Mouse (Mus musculus) hindbrain, embryonic 15.5 days (tissue): ENCODE results near the gene Zcwpw1. TPM values are rescaled to one million over a fixed set of nuclear protein-coding genes. Genes with fewer than 3 reads are reported as not detected.
"Not testable (repeated sequence)": the region's sequence is repeated elsewhere in the genome, so short reads cannot be mapped to it uniquely, and the experiment has no call there.

Experiments
- ATAC-seq: fragments of 200-750 bp; cut with Nextera tagmentation; 2 replicates; pipeline ENCODE4 v1.8.0; 2017; ENCODE audit warnings: low read depth, moderate number of reproducible peaks, moderate TSS enrichment; ENCODE audit not compliant: low FRiP score
- H3K27ac ChIP-seq: fragments of 300-500 bp; sonication (generic); replicated peaks from 2 replicates; pipeline ENCODE4 v1.5.1; 2015; ENCODE audit warnings: mild to moderate bottlenecking, inconsistent platforms
- H3K27me3 ChIP-seq: fragments of 300-500 bp; sonication (generic); 2 replicates; pipeline ENCODE4 v1.6.1; 2015; ENCODE audit warnings: control low read depth, inconsistent platforms
- H3K36me3 ChIP-seq: fragments of 300-500 bp; sonication (generic); 2 replicates; pipeline ENCODE4 v1.6.1; 2015; ENCODE audit warnings: control low read depth, inconsistent platforms
- H3K4me1 ChIP-seq: fragments of 300-500 bp; sonication (generic); replicated peaks from 2 replicates; pipeline ENCODE4 v1.6.1; 2015; ENCODE audit warnings: control low read depth, inconsistent platforms
- H3K4me2 ChIP-seq: fragments of 300-500 bp; sonication (generic); 2 replicates; pipeline ENCODE4 v1.6.1; 2015; ENCODE audit warnings: moderate library complexity, mild to moderate bottlenecking, inconsistent platforms
- H3K4me3 ChIP-seq: fragments of 300-500 bp; sonication (generic); 2 replicates; pipeline ENCODE4 v1.5.1; 2015; ENCODE audit warnings: mild to moderate bottlenecking, inconsistent platforms
- H3K9ac ChIP-seq: fragments of 300-500 bp; sonication (generic); 2 replicates; pipeline ENCODE4 v1.6.1; 2015; ENCODE audit warnings: inconsistent platforms
- H3K9me3 ChIP-seq: fragments of 300-500 bp; sonication (generic); 2 replicates; pipeline ENCODE4 v1.6.1; 2016; ENCODE audit warnings: control low read depth, inconsistent platforms
- WGBS: fragments of 180-500 bp; shearing (Covaris S2); methylation state at CpG from one replicate; pipeline ENCODE4 v1.1.7; 2015; 5-methylcytosine and 5-hydroxymethylcytosine counted together
- polyA plus RNA-seq: library from polyadenylated mRNA; unstranded; fragments of >200 nt; fragmentation: Nextera tagmentation; extraction: Ambion mirVana; gene quantifications from 2 replicates; pipeline ENCODE4 v1.2.1, GENCODE M21; 2015

Gene Zcwpw1
- polyA plus RNA-seq, 1 experiment from 2014 or later, result 12.8 TPM

DNA sequence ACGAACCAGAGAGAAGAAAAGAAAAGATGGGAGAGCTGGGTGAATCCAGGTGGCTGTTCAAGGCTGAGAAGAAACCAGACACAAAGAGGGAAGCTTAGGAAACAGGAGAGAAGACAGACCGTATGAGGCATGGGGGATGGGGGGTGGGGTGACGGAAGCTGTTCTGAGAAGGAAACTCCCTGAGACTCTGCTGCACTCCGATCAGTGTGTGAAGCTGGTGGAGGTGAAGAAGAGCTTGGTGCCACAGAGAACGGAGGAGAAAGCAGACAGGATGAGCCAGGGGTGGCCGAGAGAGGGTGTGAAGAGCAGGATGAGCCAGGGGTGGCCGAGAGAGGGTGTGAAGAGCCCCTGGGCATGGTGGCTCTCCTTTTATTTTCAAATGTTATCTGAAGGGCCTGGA is 38.8 kb downstream of the Zcwpw1 start:
- Histone ChIP-seq H3K4me2 (no peak overlapping the region), H3K4me1 (no peaks in the 10 kb centered on the region)
- ATAC-seq, result no peak

DNA sequence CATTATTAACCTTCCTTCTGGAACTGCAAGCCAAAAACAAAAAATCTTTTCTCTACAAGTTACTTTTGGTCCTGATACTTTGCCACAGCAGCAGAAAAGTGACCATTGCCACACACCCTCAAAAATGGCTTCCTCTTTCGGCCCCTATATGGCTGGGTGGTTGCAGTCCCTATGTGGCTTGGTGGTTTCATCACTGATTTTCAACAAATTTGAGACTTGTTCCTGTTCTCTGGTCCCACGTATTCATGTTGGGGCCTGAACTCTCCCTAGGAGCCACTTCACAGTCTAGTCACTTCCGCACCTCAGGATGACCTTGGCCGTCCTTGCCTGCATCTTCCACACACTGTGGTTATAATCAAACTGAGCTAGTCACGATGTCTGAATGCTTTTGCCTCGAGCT is 41.1 kb downstream of the Zcwpw1 start:
- no peak for ATAC-seq
- Histone ChIP-seq H3K9me3 (no peaks in the 10 kb centered on the region), H3K27ac (no peak overlapping the region), H3K4me2 (no peak overlapping the region), H3K36me3 (no peaks in the 10 kb centered on the region), H3K4me3 (no peak overlapping the region), H3K4me1 (no peaks in the 10 kb centered on the region), H3K9ac (no peak overlapping the region), H3K27me3 (no peaks in the 10 kb centered on the region)
- 83% methylated on average over 6 of the region's 6 CpGs for WGBS

More for the DNA sequence above, 38.8 kb downstream of the Zcwpw1 start:
- Histone ChIP-seq H3K36me3 (no peaks in the 10 kb centered on the region), H3K4me3 (no peak overlapping the region), H3K9ac (no peak overlapping the region), H3K9me3 (no peaks in the 10 kb centered on the region), H3K27ac (no peak overlapping the region), H3K27me3 (no peaks in the 10 kb centered on the region)
- 73% methylated on average over 7 of the region's 7 CpGs for WGBS

DNA sequence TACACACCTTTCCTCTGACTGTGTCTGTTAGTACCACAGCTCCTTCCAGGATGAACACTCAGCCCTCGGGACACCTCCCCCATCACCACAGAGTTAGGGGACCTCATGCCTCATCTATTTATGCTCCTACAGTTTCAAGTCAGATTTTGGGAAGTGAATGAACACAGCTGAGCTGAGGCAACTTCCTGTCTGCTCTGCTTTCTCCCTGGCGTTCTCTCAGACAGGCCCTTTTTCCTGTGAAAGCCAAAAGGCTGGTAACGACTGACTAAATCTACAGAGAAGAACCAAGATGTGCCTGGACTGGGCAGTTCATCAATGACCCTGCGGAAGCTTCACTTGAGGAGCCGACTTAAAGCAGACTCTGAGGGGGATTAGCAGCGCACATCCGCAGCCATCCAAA is 42.6 kb downstream of the Zcwpw1 start:
- Histone ChIP-seq H3K36me3 (no peaks in the 10 kb centered on the region), H3K27ac (no peak overlapping the region), H3K9me3 (no peaks in the 10 kb centered on the region), H3K27me3 (no peaks in the 10 kb centered on the region), H3K4me3 (no peak overlapping the region), H3K4me2 (no peak overlapping the region), H3K4me1 (no peaks in the 10 kb centered on the region), H3K9ac (no peak overlapping the region)
- ATAC-seq, result no peak
- WGBS, result 90% methylated on average over 7 of the region's 7 CpGs

DNA sequence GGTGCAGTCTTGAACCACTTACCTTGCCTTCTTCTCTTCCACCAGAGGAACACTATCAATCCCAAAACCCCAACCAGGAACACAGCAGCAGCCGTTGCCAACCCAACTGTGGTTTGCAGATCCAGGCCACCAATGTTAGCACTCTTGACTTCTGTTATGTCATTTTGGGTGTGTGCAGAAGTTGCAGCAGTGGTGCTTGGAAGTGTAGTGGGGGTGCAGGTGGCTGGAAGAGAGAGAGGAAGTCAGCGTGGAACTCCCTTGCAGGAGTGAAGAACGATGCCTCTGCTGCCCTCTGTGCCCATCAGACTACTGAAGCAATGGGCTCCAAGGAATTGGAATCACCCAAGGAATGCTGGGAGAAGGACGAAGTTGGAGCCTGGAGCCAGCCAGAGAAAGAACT is 43.5 kb downstream of the Zcwpw1 start:
- H3K4me1 ChIP-seq, result no peaks in the 10 kb centered on the region
- 88% methylated on average over 4 of the region's 4 CpGs for WGBS
- ATAC-seq, result no peak
- H3K36me3 ChIP-seq, result no peaks in the 10 kb centered on the region
- no peaks in the 10 kb centered on the region for H3K9me3 ChIP-seq
- H3K27ac ChIP-seq, result no peak overlapping the region
- no peak overlapping the region for H3K9ac ChIP-seq
- no peaks in the 10 kb centered on the region for H3K27me3 ChIP-seq
- no peak overlapping the region for H3K4me2 ChIP-seq
- H3K4me3 ChIP-seq, result no peak overlapping the region

DNA sequence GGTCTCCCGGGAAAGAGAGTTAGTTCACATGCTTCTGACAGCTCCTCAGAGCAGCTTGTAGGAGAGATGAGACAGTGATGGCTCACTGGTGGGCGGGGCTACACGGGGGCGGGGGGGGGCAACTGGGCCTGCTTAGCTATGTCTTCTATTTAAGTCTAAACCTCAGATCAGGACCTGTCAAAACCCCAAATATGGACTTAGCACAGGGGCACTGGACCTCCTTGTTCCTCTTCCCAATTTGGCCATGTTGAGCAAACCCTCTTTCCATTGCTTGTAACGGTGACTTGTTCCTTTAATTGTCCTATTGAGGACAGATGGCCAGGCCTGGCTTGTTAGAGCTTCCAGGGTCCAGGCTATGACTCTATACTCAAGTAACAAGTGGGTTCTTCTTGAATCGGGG is 43.9 kb downstream of the Zcwpw1 start:
- Histone ChIP-seq H3K4me3 (no peak overlapping the region), H3K27ac (no peak overlapping the region), H3K9ac (no peak overlapping the region), H3K27me3 (no peaks in the 10 kb centered on the region), H3K36me3 (no peaks in the 10 kb centered on the region), H3K4me2 (no peak overlapping the region), H3K4me1 (no peaks in the 10 kb centered on the region), H3K9me3 (no peaks in the 10 kb centered on the region)
- no peak for ATAC-seq
- 86% methylated on average over 6 of the region's 6 CpGs for WGBS

DNA sequence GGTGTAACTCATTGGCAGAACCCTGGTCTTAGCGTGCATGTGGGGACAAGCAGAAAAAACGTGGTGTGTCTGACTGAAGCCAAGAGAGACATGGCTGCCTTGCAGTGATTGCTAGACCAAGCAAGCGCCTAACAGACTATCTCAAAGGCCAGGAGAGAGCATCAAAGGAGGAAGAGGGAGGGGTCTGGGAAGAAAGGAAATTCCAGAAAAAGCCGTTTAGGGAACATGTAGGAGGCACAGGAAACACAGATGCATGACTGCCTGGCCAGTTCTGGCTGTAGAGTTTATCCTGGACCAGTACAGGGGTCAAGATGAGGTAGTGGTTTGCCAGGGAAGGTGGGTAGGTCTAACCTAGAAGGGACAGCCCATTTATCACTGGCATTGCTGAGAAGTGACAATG is 45.9 kb downstream of the Zcwpw1 start:
- Histone ChIP-seq H3K9me3 (no peaks in the 10 kb centered on the region), H3K9ac (no peak overlapping the region), H3K27me3 (no peaks in the 10 kb centered on the region), H3K4me1 (no peaks in the 10 kb centered on the region), H3K27ac (no peak overlapping the region), H3K36me3 (no peaks in the 10 kb centered on the region), H3K4me2 (no peak overlapping the region), H3K4me3 (no peak overlapping the region)
- WGBS, result 63% methylated on average over 4 of the region's 4 CpGs
- ATAC-seq, result no peak

DNA sequence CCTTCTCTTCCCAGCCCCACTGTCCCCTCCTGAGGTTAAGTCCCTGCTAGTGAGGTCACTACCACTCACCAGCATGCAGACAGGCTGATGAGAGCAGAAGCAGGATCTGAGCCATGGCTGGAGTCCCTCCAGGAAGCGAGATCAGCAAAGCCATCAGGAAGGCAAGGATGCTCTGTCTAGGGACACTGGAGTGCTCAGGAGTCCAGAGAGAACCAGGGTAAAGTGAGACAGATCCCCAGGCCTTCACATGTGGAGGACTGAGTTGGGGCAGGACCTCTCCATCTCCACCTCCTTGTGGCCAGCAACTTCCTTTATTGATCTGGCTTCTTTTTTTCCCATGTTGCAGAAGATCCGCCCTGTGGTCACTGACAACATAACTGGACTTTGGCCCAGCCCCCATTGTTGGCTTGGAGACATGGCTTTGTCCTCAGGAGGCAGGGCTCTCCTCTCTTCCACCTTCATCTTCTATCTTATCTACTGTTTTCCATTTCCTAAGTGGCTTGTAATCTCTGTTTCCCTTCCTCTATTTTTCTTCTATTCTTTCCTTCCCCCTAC is 48.4 kb downstream of the Zcwpw1 start, which contains the start of gene Pilra:
Pilra (minus strand) TSS at position 316 of the 555 bp plus-strand sequence.
- not testable (repeated sequence) for H3K27ac ChIP-seq, H3K9ac ChIP-seq, ATAC-seq, H3K27me3 ChIP-seq, H3K4me1 ChIP-seq, H3K9me3 ChIP-seq, H3K36me3 ChIP-seq, H3K4me2 ChIP-seq, H3K4me3 ChIP-seq
- 71% methylated on average over 2 of the region's 2 CpGs for whole genome bisulfite sequencing

DNA sequence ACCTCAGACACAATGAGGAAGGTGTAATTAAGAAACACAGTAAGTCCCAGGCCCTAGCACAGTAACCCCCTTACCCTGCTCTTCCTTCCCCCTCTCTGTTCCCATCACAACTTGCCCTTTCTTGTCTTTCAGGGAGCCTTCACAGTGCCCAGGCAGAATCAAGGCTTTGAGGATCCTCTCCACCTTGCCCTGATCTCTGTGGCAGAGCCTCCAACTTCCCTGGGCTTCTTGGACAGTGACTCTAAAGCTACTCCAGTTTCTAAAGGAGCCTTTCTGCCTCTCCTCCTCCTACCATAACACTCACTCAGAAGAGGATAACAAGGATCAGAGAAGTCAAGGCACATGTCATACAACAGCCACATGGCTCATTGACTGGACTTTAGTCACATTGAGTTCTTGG is 49.0 kb downstream of the Zcwpw1 start:
- no peak overlapping the region for H3K27ac ChIP-seq
- no peak overlapping the region for H3K4me2 ChIP-seq
- no peaks in the 10 kb centered on the region for H3K36me3 ChIP-seq
- no peak for ATAC-seq
- no peaks in the 10 kb centered on the region for H3K27me3 ChIP-seq
- H3K4me1 ChIP-seq, result no peaks in the 10 kb centered on the region
- no peak overlapping the region for H3K9ac ChIP-seq
- H3K4me3 ChIP-seq, result no peak overlapping the region
- H3K9me3 ChIP-seq, result no peaks in the 10 kb centered on the region

DNA sequence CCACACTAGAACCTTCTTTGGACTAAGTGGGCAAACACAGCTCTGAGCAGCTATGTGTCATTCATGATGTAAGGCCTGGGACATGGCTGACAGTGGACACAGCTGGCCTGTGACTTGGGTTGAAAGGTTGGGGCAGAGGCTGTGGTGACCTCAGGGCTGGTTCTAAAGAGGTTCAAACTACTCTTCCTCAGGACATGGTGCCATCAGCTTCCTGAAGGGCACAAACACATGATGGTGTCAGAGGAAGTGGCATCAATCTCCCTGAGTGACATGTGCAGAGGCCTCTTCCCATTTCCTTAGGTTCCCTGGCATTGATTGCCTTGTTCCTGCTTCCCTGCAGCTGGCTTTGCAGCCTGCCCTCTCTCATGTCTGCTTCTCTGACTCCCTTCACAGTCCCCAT is 49.5 kb downstream of the Zcwpw1 start:
- not testable (repeated sequence) for ATAC-seq

DNA sequence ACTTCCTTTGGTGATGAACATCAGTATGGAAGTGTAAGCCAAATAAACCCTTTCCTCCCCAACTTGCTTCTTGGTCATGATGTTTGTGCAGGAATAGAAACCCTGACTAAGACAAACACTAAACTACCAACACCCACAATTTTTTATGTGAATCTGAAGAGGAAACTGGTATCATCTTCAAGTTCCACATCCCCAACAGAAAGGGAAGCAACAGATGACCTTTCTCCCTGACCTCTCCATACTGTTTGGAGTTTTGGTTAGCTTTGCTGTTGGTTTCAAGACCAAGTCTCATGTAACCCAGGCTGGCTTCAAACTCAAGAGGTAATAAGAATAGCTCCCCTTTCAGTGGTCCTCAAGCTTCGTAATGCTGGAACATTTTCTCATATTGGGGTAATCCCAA is 62.7 kb downstream of the Zcwpw1 start:
- not testable (repeated sequence) for H3K27ac ChIP-seq, H3K4me2 ChIP-seq, H3K27me3 ChIP-seq, ATAC-seq, H3K4me3 ChIP-seq, H3K9ac ChIP-seq, H3K4me1 ChIP-seq, H3K9me3 ChIP-seq, H3K36me3 ChIP-seq
- WGBS, result 97% methylated on average over 1 of the region's 1 CpGs

More for the DNA sequence above, 49.5 kb downstream of the Zcwpw1 start:
- H3K36me3 ChIP-seq, H3K27ac ChIP-seq, H3K4me1 ChIP-seq, H3K27me3 ChIP-seq, H3K9ac ChIP-seq, H3K4me3 ChIP-seq, H3K9me3 ChIP-seq, H3K4me2 ChIP-seq: not testable (repeated sequence)

DNA sequence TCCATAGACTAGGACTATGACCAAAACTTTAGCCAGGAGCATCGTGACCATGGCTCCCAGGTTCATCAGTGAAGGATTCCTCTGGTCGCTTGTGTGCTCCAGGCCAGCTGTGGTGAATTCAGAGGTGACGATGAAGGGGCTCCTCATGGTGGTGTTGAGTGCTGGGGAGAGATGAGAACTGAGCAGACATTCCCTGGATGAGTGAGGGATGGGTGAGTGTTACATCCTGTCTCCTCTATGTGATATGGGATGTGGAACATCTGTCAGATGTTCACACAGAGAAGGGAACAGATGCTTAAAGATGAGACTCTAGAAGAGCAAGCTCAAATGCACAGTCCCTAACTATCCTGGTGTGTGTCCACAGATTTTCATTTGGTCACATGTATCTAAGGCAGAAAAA is 67.3 kb downstream of the Zcwpw1 start:
- H3K4me3 ChIP-seq, H3K27ac ChIP-seq, H3K9me3 ChIP-seq, ATAC-seq, H3K27me3 ChIP-seq, H3K9ac ChIP-seq, H3K4me1 ChIP-seq, H3K36me3 ChIP-seq, H3K4me2 ChIP-seq: not testable (repeated sequence)
- 88% methylated on average over 3 of the region's 3 CpGs for WGBS

DNA sequence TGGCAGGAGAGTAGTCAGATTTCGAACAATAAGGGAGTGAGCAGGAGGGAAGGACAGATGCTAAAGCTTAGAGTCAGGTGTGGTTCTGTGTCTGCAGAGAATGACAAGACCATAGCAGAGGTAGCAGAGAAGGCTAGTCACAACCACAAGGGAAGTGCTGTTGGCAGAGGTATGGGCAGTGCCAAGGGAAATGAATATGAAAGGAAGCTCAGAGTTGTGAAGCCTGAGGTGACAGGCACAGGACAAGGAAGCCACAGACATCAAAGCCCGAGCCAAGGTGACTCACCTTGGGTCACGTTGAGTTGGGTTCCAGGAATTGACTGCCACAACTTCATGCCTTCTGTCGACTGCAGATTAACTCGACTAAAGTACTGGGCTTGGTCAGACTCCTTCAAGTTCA is 69.3 kb downstream of the Zcwpw1 start:
- not testable (repeated sequence) for H3K9me3 ChIP-seq, H3K27me3 ChIP-seq, ATAC-seq, H3K4me3 ChIP-seq, H3K36me3 ChIP-seq, H3K4me2 ChIP-seq, H3K9ac ChIP-seq, H3K27ac ChIP-seq, H3K4me1 ChIP-seq
- WGBS, result 80% methylated on average over 5 of the region's 5 CpGs

DNA sequence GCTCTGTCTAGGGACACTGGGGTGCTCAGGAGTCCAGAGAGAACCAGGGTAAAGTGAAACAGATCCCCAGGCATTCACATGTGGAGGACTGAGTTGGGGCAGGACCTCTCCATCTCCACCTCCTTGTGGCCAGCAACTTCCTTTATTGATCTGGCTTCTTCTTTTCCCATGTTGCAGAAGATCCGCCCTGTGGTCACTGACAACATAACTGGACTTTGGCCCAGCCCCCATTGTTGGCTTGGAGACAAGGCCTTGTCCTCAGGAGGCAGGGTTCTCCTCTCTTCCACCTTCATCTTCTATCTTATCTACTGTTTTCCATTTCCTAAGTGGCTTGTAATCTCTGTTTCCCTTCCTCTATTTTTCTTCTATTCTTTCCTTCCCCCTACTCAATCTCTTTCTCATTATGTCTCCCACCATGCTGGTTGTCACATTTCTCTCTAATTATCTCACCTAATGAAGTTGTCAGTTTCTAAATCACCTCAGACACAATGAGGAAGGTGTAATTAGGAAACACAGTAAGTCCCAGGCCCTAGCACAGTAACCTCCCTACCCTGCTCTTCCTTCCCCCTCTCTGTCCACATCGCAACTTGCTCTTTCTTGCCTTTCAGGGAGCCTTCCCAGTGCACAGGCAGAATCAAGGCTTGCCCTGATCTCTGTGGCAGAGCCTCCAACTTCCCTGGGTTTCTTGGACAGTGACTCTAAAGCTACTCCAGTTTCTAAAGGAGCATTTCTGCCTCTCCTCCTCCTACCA is 70.5 kb downstream of the Zcwpw1 start, which contains the start of gene Pilrb1:
Pilrb1 (minus strand) TSS at position 147 of the 751 bp plus-strand sequence.
- not testable (repeated sequence) for H3K36me3 ChIP-seq, H3K9me3 ChIP-seq, H3K27me3 ChIP-seq, H3K4me1 ChIP-seq, H3K9ac ChIP-seq, H3K4me2 ChIP-seq, H3K27ac ChIP-seq, H3K4me3 ChIP-seq, ATAC-seq
- 78% methylated on average over 2 of the region's 2 CpGs for WGBS
